Mouse (Mus musculus): ENCODE measurements around the gene Npcd. TPM values are rescaled to one million over a fixed set of nuclear protein-coding genes. Genes with fewer than 3 reads are reported as not detected.

The Npcd gene
- polyA plus RNA-seq, 1 experiment from 2014 or later, result 0.26 TPM

- Histone ChIP-seq H3K9me3 (ENCODE audit: control insufficient read depth, low read length) (no peaks in the 10 kb centered on the region), H3K36me3 (ENCODE audit: control insufficient read depth, insufficient read depth, low read length) (no peaks in the 10 kb centered on the region), H3K4me2 (replicated peaks; ENCODE audit: low read depth, low read length) (peak overlapping the region; percentile 86), H3K4me1 (replicated peaks; ENCODE audit: control insufficient read depth, insufficient read depth, low read length) (peaks cover 6% of the 10 kb centered on the region; the same call in 1 of the 2 replicates), H3K9ac (ENCODE audit: low read depth, low read length) (peak overlapping the region; percentile 21; the same call in 1 of the 2 replicates), H3K27ac (ENCODE audit: low read depth, low read length) (peak overlapping the region; percentile 87), H3K27me3 (ENCODE audit: control insufficient read depth, insufficient read depth, low read length) (no peaks in the 10 kb centered on the region), H3K4me3 (ENCODE audit: low read depth, low read length) (no peak overlapping the region; the same call in 1 of the 2 replicates)
- ATAC-seq (ENCODE audit: low FRiP score) (no peak), DNase-seq (ENCODE audit: low spot score) (no peak)
- WGBS, result 53% methylated on average over 9 of the region's 9 CpGs
These were observed 834 bp upstream of the Npcd start for GRCm38 (mm10) chr15:79834881-79835260.

DNA sequence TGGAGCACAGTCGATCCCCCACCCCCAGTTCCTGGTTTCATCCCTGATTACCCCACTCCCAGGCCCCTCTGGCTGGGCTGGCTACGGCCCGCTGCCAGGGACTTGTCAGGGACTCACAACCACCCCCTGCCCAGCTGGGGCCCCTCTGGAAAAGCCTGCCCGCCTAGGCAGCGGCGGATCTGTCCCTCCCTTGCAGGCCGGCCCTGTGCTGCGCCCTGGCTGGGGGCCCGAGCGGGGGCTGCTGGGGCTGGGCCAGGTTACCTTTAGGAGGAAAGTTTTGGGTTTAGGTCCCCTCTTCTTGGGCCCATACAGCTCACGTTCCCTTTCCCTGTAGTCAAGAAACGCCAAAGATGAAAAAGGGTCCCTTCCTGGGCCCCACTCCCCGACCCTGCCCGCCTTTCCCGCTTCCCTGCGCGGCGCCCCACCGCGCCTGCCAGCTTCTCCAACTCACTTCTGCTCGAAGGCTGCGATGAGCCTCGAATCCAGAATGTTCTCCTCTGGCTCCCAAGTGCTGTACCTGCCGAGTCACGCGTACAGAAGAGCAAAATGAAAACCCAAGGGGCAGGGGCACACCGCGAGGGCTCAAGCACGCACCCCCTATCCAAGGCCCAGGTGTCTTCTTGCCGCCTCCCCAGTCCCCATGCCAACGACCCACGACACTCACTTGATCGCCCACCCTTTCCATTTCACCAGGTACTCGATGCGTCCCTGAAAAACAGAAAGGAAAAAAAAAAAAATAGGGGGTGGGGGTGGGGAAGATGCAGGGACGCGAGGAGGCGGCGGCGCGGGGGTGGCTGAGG, 586 bp downstream of the Npcd start:
- Histone ChIP-seq H3K4me2 (replicated peaks; ENCODE audit: low read depth, low read length) (peak overlapping the region; percentile 86), H3K27me3 (ENCODE audit: control insufficient read depth, insufficient read depth, low read length) (no peaks in the 10 kb centered on the region), H3K4me1 (replicated peaks; ENCODE audit: control insufficient read depth, insufficient read depth, low read length) (peaks cover 10% of the 10 kb centered on the region), H3K36me3 (ENCODE audit: control insufficient read depth, insufficient read depth, low read length) (no peaks in the 10 kb centered on the region), H3K27ac (ENCODE audit: low read depth, low read length) (peak overlapping the region; percentile 87), H3K4me3 (ENCODE audit: low read depth, low read length) (peak overlapping the region; percentile 70), H3K9ac (ENCODE audit: low read depth, low read length) (peak overlapping the region; percentile 81), H3K9me3 (ENCODE audit: control insufficient read depth, low read length) (no peaks in the 10 kb centered on the region)
- no peak for ATAC-seq (ENCODE audit: low FRiP score)
- DNase-seq (ENCODE audit: low spot score), result peak; percentile 54
- WGBS, result under 1% methylated on average over 41 of the region's 41 CpGs

DNA sequence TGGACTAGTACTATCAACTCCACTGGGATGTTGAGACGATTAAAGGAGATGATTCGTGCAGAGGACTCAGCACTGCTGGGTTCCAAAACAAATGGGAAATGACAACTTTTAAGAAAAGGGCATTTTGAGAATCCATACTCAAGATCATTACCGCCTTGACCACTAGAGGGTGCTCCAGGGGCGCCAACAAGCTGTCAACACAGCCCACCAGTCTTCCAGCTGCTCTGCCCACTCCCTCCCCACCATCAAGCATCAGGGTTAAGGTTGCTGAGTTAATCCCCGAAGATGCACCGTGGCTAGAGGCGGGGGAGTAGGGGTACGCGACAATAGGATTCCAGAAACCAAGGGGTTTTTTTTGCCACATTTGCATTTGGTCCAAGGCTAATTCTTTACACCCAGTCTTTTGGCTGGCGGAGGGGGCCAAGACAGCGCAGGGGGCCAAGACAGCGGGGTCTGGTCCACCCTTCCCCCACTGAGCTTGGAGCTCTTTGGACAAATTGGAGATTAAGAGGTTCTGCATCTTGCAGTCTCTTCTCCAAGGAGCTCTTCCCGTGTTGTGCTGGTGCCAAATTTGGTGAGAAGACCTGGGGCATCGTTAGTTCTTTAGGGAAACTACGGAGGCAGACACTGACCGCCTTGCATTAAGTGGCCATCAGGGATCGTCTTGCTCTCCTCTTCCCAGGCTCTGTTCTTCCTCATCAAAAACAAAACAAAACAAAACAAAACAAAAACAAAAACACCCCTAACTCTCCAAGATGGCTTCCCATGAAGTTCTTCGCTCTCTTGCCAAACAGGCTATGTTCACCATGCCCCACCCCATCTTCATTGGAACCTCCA, 1.8 kb downstream of the Npcd start:
- peak; percentile 88 for DNase-seq (ENCODE audit: low spot score)
- Histone ChIP-seq H3K9ac (ENCODE audit: low read depth, low read length) (no peak overlapping the region; the same call in 1 of the 2 replicates), H3K4me1 (replicated peaks; ENCODE audit: control insufficient read depth, insufficient read depth, low read length) (peaks cover 10% of the 10 kb centered on the region), H3K4me3 (ENCODE audit: low read depth, low read length) (peak overlapping the region; percentile 70), H3K9me3 (ENCODE audit: control insufficient read depth, low read length) (no peaks in the 10 kb centered on the region), H3K36me3 (ENCODE audit: control insufficient read depth, insufficient read depth, low read length) (0 out of 2 replicates have a peak, but pooled peaks cover 2% of the 10 kb centered on the region), H3K27ac (ENCODE audit: low read depth, low read length) (no peak overlapping the region; the same call in 1 of the 2 replicates), H3K4me2 (replicated peaks; ENCODE audit: low read depth, low read length) (peak overlapping the region; percentile 86), H3K27me3 (ENCODE audit: control insufficient read depth, insufficient read depth, low read length) (no peaks in the 10 kb centered on the region)
- no peak for ATAC-seq (ENCODE audit: low FRiP score)
- 29% methylated on average over 18 of the region's 18 CpGs for WGBS

DNA sequence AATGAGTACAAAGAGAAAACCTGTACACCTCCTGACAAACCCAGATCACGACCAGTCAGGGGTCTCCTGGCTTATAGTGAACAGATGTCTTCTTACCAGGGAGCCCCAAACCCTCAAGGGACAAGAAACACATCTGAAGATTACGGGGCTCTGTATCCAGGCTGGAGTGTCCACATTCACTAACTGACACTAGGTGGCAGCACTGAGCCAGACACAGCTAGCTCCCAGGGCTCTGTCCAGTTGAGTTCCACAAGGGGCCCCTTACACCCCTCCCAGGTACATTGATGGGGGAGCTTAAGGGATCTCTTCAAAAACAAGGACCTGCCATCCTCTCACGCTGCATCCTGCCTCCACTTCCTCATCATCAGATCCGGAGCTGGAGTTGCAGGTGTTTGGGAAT, 3.6 kb downstream of the Npcd start:
- DNase-seq (ENCODE audit: low spot score), result peak; percentile 89
- Histone ChIP-seq H3K36me3 (ENCODE audit: control insufficient read depth, insufficient read depth, low read length) (0 out of 2 replicates have a peak, but pooled peaks cover 2% of the 10 kb centered on the region), H3K4me1 (replicated peaks; ENCODE audit: control insufficient read depth, insufficient read depth, low read length) (peaks cover 10% of the 10 kb centered on the region), H3K4me3 (ENCODE audit: low read depth, low read length) (no peak overlapping the region), H3K27me3 (ENCODE audit: control insufficient read depth, insufficient read depth, low read length) (no peaks in the 10 kb centered on the region), H3K9ac (ENCODE audit: low read depth, low read length) (no peak overlapping the region), H3K9me3 (ENCODE audit: control insufficient read depth, low read length) (no peaks in the 10 kb centered on the region), H3K4me2 (replicated peaks; ENCODE audit: low read depth, low read length) (no peak overlapping the region), H3K27ac (ENCODE audit: low read depth, low read length) (no peak overlapping the region)
- ATAC-seq (ENCODE audit: low FRiP score), result no peak
- WGBS, result 11% methylated on average over 4 of the region's 4 CpGs

DNA sequence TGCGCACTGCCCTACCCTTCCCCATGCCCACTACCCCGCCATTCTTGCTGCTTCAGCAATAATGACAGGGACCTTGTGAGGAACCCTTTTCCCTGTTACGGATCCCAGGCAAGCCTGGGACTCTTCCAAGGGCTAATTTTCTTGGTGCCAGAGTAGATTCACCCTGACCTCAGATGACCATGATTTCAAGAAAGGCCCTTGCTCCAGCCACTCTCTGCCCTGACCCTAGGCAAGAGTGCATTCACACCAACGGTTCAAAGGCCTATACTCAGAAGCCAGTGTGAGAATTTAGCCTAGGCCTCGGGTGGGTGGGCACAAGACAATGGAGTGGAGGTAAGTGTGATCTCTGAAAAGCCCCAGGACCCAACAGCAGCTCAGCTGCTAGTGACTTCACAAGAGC, 4.6 kb downstream of the Npcd start:
- WGBS, result 70% methylated on average over 5 of the region's 5 CpGs
- Histone ChIP-seq H3K27me3 (ENCODE audit: control insufficient read depth, insufficient read depth, low read length) (no peaks in the 10 kb centered on the region), H3K4me1 (replicated peaks; ENCODE audit: control insufficient read depth, insufficient read depth, low read length) (peaks cover 10% of the 10 kb centered on the region), H3K4me3 (ENCODE audit: low read depth, low read length) (no peak overlapping the region), H3K9ac (ENCODE audit: low read depth, low read length) (no peak overlapping the region), H3K36me3 (ENCODE audit: control insufficient read depth, insufficient read depth, low read length) (0 out of 2 replicates have a peak, but pooled peaks cover 2% of the 10 kb centered on the region), H3K9me3 (ENCODE audit: control insufficient read depth, low read length) (no peaks in the 10 kb centered on the region), H3K27ac (ENCODE audit: low read depth, low read length) (no peak overlapping the region), H3K4me2 (replicated peaks; ENCODE audit: low read depth, low read length) (no peak overlapping the region)
- DNase-seq (ENCODE audit: low spot score), result no peak
- no peak for ATAC-seq (ENCODE audit: low FRiP score)

DNA sequence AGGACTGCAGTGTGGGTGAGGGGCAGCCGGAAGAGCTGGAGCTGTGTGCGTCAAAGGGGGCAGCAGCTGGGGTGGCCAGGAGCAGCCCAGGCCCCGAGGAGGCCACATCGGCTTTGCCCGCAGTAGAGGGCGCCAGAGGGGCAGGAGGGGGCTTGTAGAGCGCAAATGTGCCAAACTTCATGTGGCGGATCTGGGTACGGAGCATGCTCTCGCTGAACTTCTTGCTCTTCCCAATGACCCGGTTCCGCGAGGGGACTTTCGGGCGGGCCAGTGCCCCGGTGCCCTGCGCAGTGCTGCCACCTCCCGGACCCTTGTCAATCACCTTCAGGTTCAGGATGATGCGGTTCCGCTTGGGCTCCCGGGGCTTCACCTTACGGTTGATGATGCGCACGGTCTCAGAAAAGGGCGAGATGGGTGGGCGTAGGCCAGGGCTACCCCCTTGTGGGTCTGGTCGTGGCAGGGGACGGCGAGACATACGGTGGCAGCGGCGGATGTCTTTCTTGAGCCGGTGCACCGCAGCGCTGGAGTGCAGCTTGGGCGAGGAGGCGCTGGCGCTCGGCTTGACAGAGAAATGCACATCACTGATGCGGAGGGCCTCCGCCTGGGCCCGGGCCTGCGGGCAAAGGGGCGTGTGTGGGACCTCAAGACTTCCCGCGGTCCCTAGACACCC, 5.5 kb downstream of the Npcd start:
- Histone ChIP-seq H3K27ac (ENCODE audit: low read depth, low read length) (no peak overlapping the region), H3K36me3 (ENCODE audit: control insufficient read depth, insufficient read depth, low read length) (0 out of 2 replicates have a peak, but pooled peaks cover 2% of the 10 kb centered on the region), H3K27me3 (ENCODE audit: control insufficient read depth, insufficient read depth, low read length) (no peaks in the 10 kb centered on the region), H3K4me3 (ENCODE audit: low read depth, low read length) (no peak overlapping the region), H3K9ac (ENCODE audit: low read depth, low read length) (no peak overlapping the region), H3K4me1 (replicated peaks; ENCODE audit: control insufficient read depth, insufficient read depth, low read length) (peaks cover 10% of the 10 kb centered on the region), H3K9me3 (ENCODE audit: control insufficient read depth, low read length) (no peaks in the 10 kb centered on the region), H3K4me2 (replicated peaks; ENCODE audit: low read depth, low read length) (peak overlapping the region; percentile 17)
- DNase-seq (ENCODE audit: low spot score) (peak; percentile 59), ATAC-seq (ENCODE audit: low FRiP score) (peak; percentile 15; the same call in 1 of the 2 replicates)
- WGBS, result 55% methylated on average over 46 of the region's 46 CpGs

DNA sequence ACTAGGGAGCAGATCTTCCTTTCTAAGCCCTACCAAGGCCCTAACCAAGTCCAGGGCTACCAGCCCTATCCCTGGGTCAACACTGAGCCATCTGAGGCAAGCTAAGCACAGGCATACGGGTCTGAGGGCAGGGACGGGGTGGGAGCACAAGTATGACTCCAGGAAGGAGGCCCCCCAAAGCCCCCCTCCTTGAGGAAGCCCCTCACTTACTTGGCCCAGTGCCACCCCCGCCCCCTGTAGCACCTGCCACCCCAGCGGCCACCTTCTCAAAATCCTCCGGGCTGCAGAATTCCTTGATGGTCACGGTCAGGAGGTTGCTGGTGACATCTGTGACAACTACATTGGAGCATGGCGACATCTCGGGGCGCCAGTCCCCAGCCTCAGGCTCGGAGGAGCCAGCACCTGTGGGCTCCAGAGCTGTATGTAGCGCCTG, 6.2 kb downstream of the Npcd start:
- ATAC-seq (ENCODE audit: low FRiP score) (no peak), DNase-seq (ENCODE audit: low spot score) (no peak)
- Histone ChIP-seq H3K27ac (ENCODE audit: low read depth, low read length) (no peak overlapping the region), H3K4me2 (replicated peaks; ENCODE audit: low read depth, low read length) (no peak overlapping the region), H3K27me3 (ENCODE audit: control insufficient read depth, insufficient read depth, low read length) (no peaks in the 10 kb centered on the region), H3K4me1 (replicated peaks; ENCODE audit: control insufficient read depth, insufficient read depth, low read length) (peaks cover 10% of the 10 kb centered on the region), H3K36me3 (ENCODE audit: control insufficient read depth, insufficient read depth, low read length) (0 out of 2 replicates have a peak, but pooled peaks cover 2% of the 10 kb centered on the region), H3K4me3 (ENCODE audit: low read depth, low read length) (no peak overlapping the region; the same call in 1 of the 2 replicates), H3K9ac (ENCODE audit: low read depth, low read length) (no peak overlapping the region), H3K9me3 (ENCODE audit: control insufficient read depth, low read length) (no peaks in the 10 kb centered on the region)
- WGBS, result 92% methylated on average over 11 of the region's 11 CpGs

- no peak overlapping the region for H3K4me3 ChIP-seq (ENCODE audit: low read depth, low read length)
- no peak for DNase-seq (ENCODE audit: low spot score)
- H3K9me3 ChIP-seq (ENCODE audit: control insufficient read depth, low read length), result no peaks in the 10 kb centered on the region
- H3K4me2 ChIP-seq (replicated peaks; ENCODE audit: low read depth, low read length), result no peak overlapping the region
- 0 out of 2 replicates have a peak, but pooled peaks cover 2% of the 10 kb centered on the region for H3K36me3 ChIP-seq (ENCODE audit: control insufficient read depth, insufficient read depth, low read length)
- no peak overlapping the region for H3K9ac ChIP-seq (ENCODE audit: low read depth, low read length)
- H3K4me1 ChIP-seq (replicated peaks; ENCODE audit: control insufficient read depth, insufficient read depth, low read length), result peaks cover 7% of the 10 kb centered on the region
- no peak overlapping the region for H3K27ac ChIP-seq (ENCODE audit: low read depth, low read length)
- no peaks in the 10 kb centered on the region for H3K27me3 ChIP-seq (ENCODE audit: control insufficient read depth, insufficient read depth, low read length)
- 91% methylated on average over 14 of the region's 14 CpGs for WGBS
- ATAC-seq (ENCODE audit: low FRiP score), result no peak
These were observed 6.8 kb downstream of the Npcd start for GRCm38 (mm10) chr15:79827061-79827777.
